Mouse (Mus musculus): ENCODE results near the gene Ttll7. TPM values are rescaled to one million over a fixed set of nuclear protein-coding genes. Genes with fewer than 3 reads are reported as not detected.

Ttll7 gene
- 4.4 and 4.7 TPM in 2 replicates for polyA plus RNA-seq (2015; fragmentation: Nextera tagmentation; extraction: Ambion mirVana)

GRCm38 (mm10) chr3:146851966-146852891, at the start of gene Ttll7:
Gene Ttll7 (plus strand): TSS chr3:146852367.
- H3K27me3 ChIP-seq (ENCODE audit: control insufficient read depth, insufficient read depth, low read depth, low read length) = no peaks in the 10 kb centered on the region
- H3K27ac ChIP-seq (ENCODE audit: low read length) = peak within 1 kb of the TSS; percentile 76
- H3K4me2 ChIP-seq (ENCODE audit: low read depth, low read length) = peak within 1 kb of the TSS; percentile 73
- H3K36me3 ChIP-seq (ENCODE audit: control insufficient read depth, insufficient read depth, low read length) = no peaks in the 10 kb centered on the region
- no peaks in the 10 kb centered on the region for H3K9me3 ChIP-seq (ENCODE audit: control insufficient read depth, low read length)
- H3K4me1 ChIP-seq (replicated peaks; ENCODE audit: control insufficient read depth, insufficient read depth, low read length) = peaks cover 2% of the 10 kb centered on the region; the same call in 1 of the 2 replicates
- peak; percentile 99 for ATAC-seq (ENCODE audit: low read depth)
- WGBS = 1% methylated on average over 36 of the region's 36 CpGs
- peak within 1 kb of the TSS; percentile 81 for H3K9ac ChIP-seq (ENCODE audit: low read length)
- H3K4me3 ChIP-seq (ENCODE audit: low read length) = peak within 1 kb of the TSS; percentile 75

- H3K4me1 ChIP-seq (replicated peaks; ENCODE audit: control insufficient read depth, insufficient read depth, low read length) = peaks cover 7% of the 10 kb centered on the region
- H3K9me3 ChIP-seq (ENCODE audit: control insufficient read depth, low read length) = no peaks in the 10 kb centered on the region
- no peaks in the 10 kb centered on the region for H3K36me3 ChIP-seq (ENCODE audit: control insufficient read depth, insufficient read depth, low read length)
- H3K9ac ChIP-seq (ENCODE audit: low read length) = peak overlapping the region; percentile 89
- no peaks in the 10 kb centered on the region for H3K27me3 ChIP-seq (ENCODE audit: control insufficient read depth, insufficient read depth, low read depth, low read length)
- peak overlapping the region; percentile 95 for H3K27ac ChIP-seq (ENCODE audit: low read length)
- under 1% methylated on average over 48 of the region's 60 CpGs for WGBS
- ATAC-seq (ENCODE audit: low read depth) = peak; percentile 82
- peak overlapping the region; percentile 80 for H3K4me3 ChIP-seq (ENCODE audit: low read length)
- H3K4me2 ChIP-seq (ENCODE audit: low read depth, low read length) = peak overlapping the region; percentile 88
Observed at GRCm38 (mm10) chr3:146812041-146812878, 39.9 kb upstream of the Ttll7 start.

- no peaks in the 10 kb centered on the region for H3K36me3 ChIP-seq (ENCODE audit: control insufficient read depth, insufficient read depth, low read length)
- H3K9me3 ChIP-seq (ENCODE audit: control insufficient read depth, low read length) = no peaks in the 10 kb centered on the region
- peaks cover 7% of the 10 kb centered on the region for H3K4me1 ChIP-seq (replicated peaks; ENCODE audit: control insufficient read depth, insufficient read depth, low read length)
- H3K27me3 ChIP-seq (ENCODE audit: control insufficient read depth, insufficient read depth, low read depth, low read length) = no peaks in the 10 kb centered on the region
- peak; percentile 98 for ATAC-seq (ENCODE audit: low read depth)
- WGBS = 0% methylated on average over 38 of the region's 60 CpGs
- H3K27ac ChIP-seq (ENCODE audit: low read length) = peak within 1 kb of the TSS; percentile 95
- peak within 1 kb of the TSS; percentile 89 for H3K9ac ChIP-seq (ENCODE audit: low read length)
- peak within 1 kb of the TSS; percentile 80 for H3K4me3 ChIP-seq (ENCODE audit: low read length)
- H3K4me2 ChIP-seq (ENCODE audit: low read depth, low read length) = peak within 1 kb of the TSS; percentile 88
Observed at GRCm38 (mm10) chr3:146812901-146813393, 39.2 kb upstream of the Ttll7 start, which contains the start of gene Prkacb. Gene Prkacb (minus strand): TSS chr3:146812990.

DNA sequence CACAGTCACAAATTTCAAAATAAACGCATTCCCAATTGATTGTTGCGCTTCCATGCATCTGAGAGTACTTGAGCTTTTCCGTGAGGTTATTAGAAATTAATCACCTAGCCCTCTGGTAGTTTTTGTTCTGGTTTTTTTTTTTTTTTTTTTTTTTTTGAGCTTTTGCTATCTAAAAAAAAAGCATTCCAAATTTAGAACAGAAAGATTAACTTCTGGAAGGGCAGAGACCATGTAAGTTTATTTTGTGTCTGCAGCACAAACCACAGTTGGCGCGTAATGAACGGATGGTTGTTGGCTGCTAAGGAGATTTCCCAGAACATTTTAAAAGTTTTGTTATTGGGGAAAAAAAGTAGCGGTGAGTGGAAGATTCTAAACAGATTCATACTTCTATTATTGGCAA, 38.5 kb upstream of the Ttll7 start:
- peak overlapping the region; percentile 80 for H3K4me3 ChIP-seq (ENCODE audit: low read length)
- peak overlapping the region; percentile 88 for H3K4me2 ChIP-seq (ENCODE audit: low read depth, low read length)
- H3K9ac ChIP-seq (ENCODE audit: low read length) = peak overlapping the region; percentile 89
- ATAC-seq (ENCODE audit: low read depth) = no peak
- no peaks in the 10 kb centered on the region for H3K27me3 ChIP-seq (ENCODE audit: control insufficient read depth, insufficient read depth, low read depth, low read length)
- H3K9me3 ChIP-seq (ENCODE audit: control insufficient read depth, low read length) = no peaks in the 10 kb centered on the region
- 47% methylated on average over 7 of the region's 7 CpGs for WGBS
- peaks cover 7% of the 10 kb centered on the region for H3K4me1 ChIP-seq (replicated peaks; ENCODE audit: control insufficient read depth, insufficient read depth, low read length)
- peak overlapping the region; percentile 95 for H3K27ac ChIP-seq (ENCODE audit: low read length)
- no peaks in the 10 kb centered on the region for H3K36me3 ChIP-seq (ENCODE audit: control insufficient read depth, insufficient read depth, low read length)

DNA sequence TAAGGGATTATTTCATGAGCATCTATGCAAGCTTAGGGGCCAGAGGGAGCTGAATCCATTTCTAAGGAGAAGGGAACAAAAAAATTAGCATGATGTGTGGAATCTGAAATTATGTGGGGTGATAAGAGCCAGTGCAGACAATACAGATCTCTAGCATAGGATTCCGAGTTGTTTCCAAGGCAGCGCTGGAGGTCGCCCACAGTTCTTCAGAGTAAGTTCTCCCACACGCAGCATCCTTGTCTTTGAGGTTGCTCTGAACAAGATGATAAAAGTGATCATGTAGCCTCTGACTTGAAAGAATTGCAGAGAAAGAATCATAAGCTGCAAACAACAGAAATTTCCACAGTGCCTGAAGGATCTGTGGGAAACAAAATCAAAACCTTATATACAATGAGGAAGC, 31.4 kb upstream of the Ttll7 start:
- Histone ChIP-seq H3K36me3 (ENCODE audit: control insufficient read depth, insufficient read depth, low read length) (no peaks in the 10 kb centered on the region), H3K9me3 (ENCODE audit: control insufficient read depth, low read length) (no peaks in the 10 kb centered on the region), H3K4me2 (ENCODE audit: low read depth, low read length) (no peak overlapping the region), H3K4me1 (replicated peaks; ENCODE audit: control insufficient read depth, insufficient read depth, low read length) (no peaks in the 10 kb centered on the region), H3K4me3 (ENCODE audit: low read length) (no peak overlapping the region), H3K9ac (ENCODE audit: low read length) (no peak overlapping the region), H3K27ac (ENCODE audit: low read length) (no peak overlapping the region), H3K27me3 (ENCODE audit: control insufficient read depth, insufficient read depth, low read depth, low read length) (no peaks in the 10 kb centered on the region)
- ATAC-seq (ENCODE audit: low read depth) = no peak
- WGBS = 88% methylated on average over 4 of the region's 4 CpGs

GRCm38 (mm10) chr3:146842766-146843165, 9.4 kb upstream of the Ttll7 start:
- Histone ChIP-seq H3K36me3 (ENCODE audit: control insufficient read depth, insufficient read depth, low read length) (no peaks in the 10 kb centered on the region), H3K9me3 (ENCODE audit: control insufficient read depth, low read length) (no peaks in the 10 kb centered on the region), H3K4me3 (ENCODE audit: low read length) (no peak overlapping the region), H3K9ac (ENCODE audit: low read length) (no peak overlapping the region), H3K27ac (ENCODE audit: low read length) (no peak overlapping the region), H3K27me3 (ENCODE audit: control insufficient read depth, insufficient read depth, low read depth, low read length) (no peaks in the 10 kb centered on the region), H3K4me1 (replicated peaks; ENCODE audit: control insufficient read depth, insufficient read depth, low read length) (no peaks in the 10 kb centered on the region), H3K4me2 (ENCODE audit: low read depth, low read length) (no peak overlapping the region)
- no peak for ATAC-seq (ENCODE audit: low read depth)
- WGBS = 13% methylated on average over 3 of the region's 3 CpGs

DNA sequence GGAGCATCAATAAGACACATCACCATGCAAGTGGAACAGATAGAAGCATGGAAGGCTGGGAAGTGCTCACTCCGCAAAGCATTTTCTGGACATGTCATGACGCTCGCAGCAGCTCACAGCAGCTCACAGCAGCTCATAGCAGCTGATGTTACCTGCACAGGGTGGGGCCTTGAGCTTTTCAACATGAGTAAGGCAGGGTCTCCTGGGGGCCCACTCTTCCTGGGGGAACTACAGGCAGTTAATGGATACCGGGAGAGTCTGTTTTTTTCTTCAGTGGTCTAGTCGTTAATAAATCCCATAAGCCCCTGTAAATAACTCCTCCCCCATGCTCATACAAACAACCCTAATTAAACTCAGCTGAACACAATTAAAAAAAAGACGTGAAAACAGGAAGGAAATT, 8.7 kb upstream of the Ttll7 start:
- H3K27ac ChIP-seq (ENCODE audit: low read length) = no peak overlapping the region
- H3K36me3 ChIP-seq (ENCODE audit: control insufficient read depth, insufficient read depth, low read length) = no peaks in the 10 kb centered on the region
- H3K9me3 ChIP-seq (ENCODE audit: control insufficient read depth, low read length) = no peaks in the 10 kb centered on the region
- H3K4me2 ChIP-seq (ENCODE audit: low read depth, low read length) = no peak overlapping the region
- ATAC-seq (ENCODE audit: low read depth) = no peak
- H3K4me3 ChIP-seq (ENCODE audit: low read length) = no peak overlapping the region
- no peaks in the 10 kb centered on the region for H3K27me3 ChIP-seq (ENCODE audit: control insufficient read depth, insufficient read depth, low read depth, low read length)
- H3K4me1 ChIP-seq (replicated peaks; ENCODE audit: control insufficient read depth, insufficient read depth, low read length) = no peaks in the 10 kb centered on the region
- WGBS = 78% methylated on average over 6 of the region's 6 CpGs
- H3K9ac ChIP-seq (ENCODE audit: low read length) = no peak overlapping the region

- no peak for ATAC-seq (ENCODE audit: low read depth)
Observed at GRCm38 (mm10) chr3:146846237-146846636, 5.9 kb upstream of the Ttll7 start.

GRCm38 (mm10) chr3:146848112-146848511, 4.1 kb upstream of the Ttll7 start:
- Histone ChIP-seq H3K36me3 (ENCODE audit: control insufficient read depth, insufficient read depth, low read length) (no peaks in the 10 kb centered on the region), H3K4me3 (ENCODE audit: low read length) (no peak overlapping the region), H3K27me3 (ENCODE audit: control insufficient read depth, insufficient read depth, low read depth, low read length) (no peaks in the 10 kb centered on the region), H3K4me2 (ENCODE audit: low read depth, low read length) (no peak overlapping the region), H3K9ac (ENCODE audit: low read length) (no peak overlapping the region), H3K4me1 (replicated peaks; ENCODE audit: control insufficient read depth, insufficient read depth, low read length) (peaks cover 2% of the 10 kb centered on the region; the same call in 1 of the 2 replicates), H3K27ac (ENCODE audit: low read length) (no peak overlapping the region), H3K9me3 (ENCODE audit: control insufficient read depth, low read length) (no peaks in the 10 kb centered on the region)
- no peak for ATAC-seq (ENCODE audit: low read depth)
- WGBS = 67% methylated on average over 8 of the region's 8 CpGs

More at GRCm38 (mm10) chr3:146846237-146846636, 5.9 kb upstream of the Ttll7 start:
- Histone ChIP-seq H3K36me3 (ENCODE audit: control insufficient read depth, insufficient read depth, low read length) (no peaks in the 10 kb centered on the region), H3K27me3 (ENCODE audit: control insufficient read depth, insufficient read depth, low read depth, low read length) (no peaks in the 10 kb centered on the region), H3K4me3 (ENCODE audit: low read length) (no peak overlapping the region), H3K4me1 (replicated peaks; ENCODE audit: control insufficient read depth, insufficient read depth, low read length) (no peaks in the 10 kb centered on the region), H3K27ac (ENCODE audit: low read length) (no peak overlapping the region), H3K9me3 (ENCODE audit: control insufficient read depth, low read length) (no peaks in the 10 kb centered on the region), H3K4me2 (ENCODE audit: low read depth, low read length) (no peak overlapping the region), H3K9ac (ENCODE audit: low read length) (no peak overlapping the region)
- 85% methylated on average over 5 of the region's 5 CpGs for WGBS

All from lung, embryonic 16.5 days (tissue).